Mouse (Mus musculus): Measurements from ENCODE around the gene Gm28035. TPM values are rescaled to one million over a fixed set of nuclear protein-coding genes. Genes with fewer than 3 reads are reported as not detected.

The Gm28035 gene
- 0.46 TPM for polyA plus RNA-seq (2015; fragmentation: Illumina TruSeq; extraction: RNeasy Lipid Tissue Mini Kit (QIAGEN cat#74804); ENCODE audit: insufficient read depth, low read depth, low replicate concordance)

GRCm38 (mm10) chr2:30240267-30240666, at the start of gene Gm28035:
TSS of gene Gm28035 (plus strand) at chr2:30240567.

GRCm38 (mm10) chr2:30205629-30206357, 34.6 kb upstream of the Gm28035 start, which contains the start of gene Kyat1:
TSS of gene Kyat1 (minus strand) at chr2:30205847.

GRCm38 (mm10) chr2:30237199-30237880, 3.0 kb upstream of the Gm28035 start, which contains the start of gene Lrrc8a:
TSS of gene Lrrc8a (plus strand) at chr2:30237715.

GRCm38 (mm10) chr2:30265767-30266253, 25.4 kb downstream of the Gm28035 start, which contains the start of gene Phyhd1:
TSS of gene Phyhd1 (plus strand) at chr2:30266203.

GRCm38 (mm10) chr2:30280743-30281142, 40.4 kb downstream of the Gm28035 start, which contains the start of gene Gm28038:
TSS of gene Gm28038 (plus strand) at chr2:30281043.

GRCm38 (mm10) chr2:30286192-30287026, 46.0 kb downstream of the Gm28035 start, which contains the start of the genes Dolk and Nup188:
TSS of gene Dolk (minus strand) at chr2:30286334.
TSS of gene Nup188 (plus strand) at chr2:30286397.

Other genes starting within 250 kb of the Gm28035 start
- gene Wdr34, start 191.7 kb upstream of the Gm28035 start, polyA plus RNA-seq (2015; fragmentation: Illumina TruSeq; extraction: RNeasy Lipid Tissue Mini Kit (QIAGEN cat#74804); ENCODE audit: insufficient read depth, low read depth, low replicate concordance): 7.2 TPM
- 25.1 TPM for gene Set, start 183.2 kb upstream of the Gm28035 start, polyA plus RNA-seq (2015; fragmentation: Illumina TruSeq; extraction: RNeasy Lipid Tissue Mini Kit (QIAGEN cat#74804); ENCODE audit: insufficient read depth, low read depth, low replicate concordance)
- 7.9 TPM for gene Pkn3, start 162.9 kb upstream of the Gm28035 start, polyA plus RNA-seq (2015; fragmentation: Illumina TruSeq; extraction: RNeasy Lipid Tissue Mini Kit (QIAGEN cat#74804); ENCODE audit: insufficient read depth, low read depth, low replicate concordance)
- gene Zdhhc12, start 146.9 kb upstream of the Gm28035 start, polyA plus RNA-seq (2015; fragmentation: Illumina TruSeq; extraction: RNeasy Lipid Tissue Mini Kit (QIAGEN cat#74804); ENCODE audit: insufficient read depth, low read depth, low replicate concordance): 7.0 TPM
- gene Zer1, start 116.0 kb upstream of the Gm28035 start, polyA plus RNA-seq (2015; fragmentation: Illumina TruSeq; extraction: RNeasy Lipid Tissue Mini Kit (QIAGEN cat#74804); ENCODE audit: insufficient read depth, low read depth, low replicate concordance): 8.3 TPM
- 8.6 TPM for gene Tbc1d13, start 106.8 kb upstream of the Gm28035 start, polyA plus RNA-seq (2015; fragmentation: Illumina TruSeq; extraction: RNeasy Lipid Tissue Mini Kit (QIAGEN cat#74804); ENCODE audit: insufficient read depth, low read depth, low replicate concordance)
- 8.6 TPM for gene Endog, start 69.1 kb upstream of the Gm28035 start, polyA plus RNA-seq (2015; fragmentation: Illumina TruSeq; extraction: RNeasy Lipid Tissue Mini Kit (QIAGEN cat#74804); ENCODE audit: insufficient read depth, low read depth, low replicate concordance)
- gene Spout1, start 62.1 kb upstream of the Gm28035 start, polyA plus RNA-seq (2015; fragmentation: Illumina TruSeq; extraction: RNeasy Lipid Tissue Mini Kit (QIAGEN cat#74804); ENCODE audit: insufficient read depth, low read depth, low replicate concordance): 6.3 TPM
- gene Kyat1, start 34.7 kb upstream of the Gm28035 start, polyA plus RNA-seq (2015; fragmentation: Illumina TruSeq; extraction: RNeasy Lipid Tissue Mini Kit (QIAGEN cat#74804); ENCODE audit: insufficient read depth, low read depth, low replicate concordance): 12.2 TPM
- gene Lrrc8a, start 2.9 kb upstream of the Gm28035 start, polyA plus RNA-seq (2015; fragmentation: Illumina TruSeq; extraction: RNeasy Lipid Tissue Mini Kit (QIAGEN cat#74804); ENCODE audit: insufficient read depth, low read depth, low replicate concordance): 7.2 TPM
- 10.5 TPM for gene Phyhd1, start 25.6 kb downstream of the Gm28035 start, polyA plus RNA-seq (2015; fragmentation: Illumina TruSeq; extraction: RNeasy Lipid Tissue Mini Kit (QIAGEN cat#74804); ENCODE audit: insufficient read depth, low read depth, low replicate concordance)
- gene Gm28038, start 40.5 kb downstream of the Gm28035 start, polyA plus RNA-seq (2015; fragmentation: Illumina TruSeq; extraction: RNeasy Lipid Tissue Mini Kit (QIAGEN cat#74804); ENCODE audit: insufficient read depth, low read depth, low replicate concordance): not detected
- 2.7 TPM for gene Dolk, start 45.8 kb downstream of the Gm28035 start, polyA plus RNA-seq (2015; fragmentation: Illumina TruSeq; extraction: RNeasy Lipid Tissue Mini Kit (QIAGEN cat#74804); ENCODE audit: insufficient read depth, low read depth, low replicate concordance)
- gene Nup188, start 45.8 kb downstream of the Gm28035 start, polyA plus RNA-seq (2015; fragmentation: Illumina TruSeq; extraction: RNeasy Lipid Tissue Mini Kit (QIAGEN cat#74804); ENCODE audit: insufficient read depth, low read depth, low replicate concordance): 4.0 TPM
- 71.9 TPM for gene Sh3glb2, start 118.8 kb downstream of the Gm28035 start, polyA plus RNA-seq (2015; fragmentation: Illumina TruSeq; extraction: RNeasy Lipid Tissue Mini Kit (QIAGEN cat#74804); ENCODE audit: insufficient read depth, low read depth, low replicate concordance)
- 3.9 TPM for gene Miga2, start 123.7 kb downstream of the Gm28035 start, polyA plus RNA-seq (2015; fragmentation: Illumina TruSeq; extraction: RNeasy Lipid Tissue Mini Kit (QIAGEN cat#74804); ENCODE audit: insufficient read depth, low read depth, low replicate concordance)
- gene Dolpp1, start 151.7 kb downstream of the Gm28035 start, polyA plus RNA-seq (2015; fragmentation: Illumina TruSeq; extraction: RNeasy Lipid Tissue Mini Kit (QIAGEN cat#74804); ENCODE audit: insufficient read depth, low read depth, low replicate concordance): 4.6 TPM
- gene Crat, start 175.2 kb downstream of the Gm28035 start, polyA plus RNA-seq (2015; fragmentation: Illumina TruSeq; extraction: RNeasy Lipid Tissue Mini Kit (QIAGEN cat#74804); ENCODE audit: insufficient read depth, low read depth, low replicate concordance): 12.1 TPM
- 27.1 TPM for gene Ptpa, start 175.5 kb downstream of the Gm28035 start, polyA plus RNA-seq (2015; fragmentation: Illumina TruSeq; extraction: RNeasy Lipid Tissue Mini Kit (QIAGEN cat#74804); ENCODE audit: insufficient read depth, low read depth, low replicate concordance)
- gene Ier5l, start 233.7 kb downstream of the Gm28035 start, polyA plus RNA-seq (2015; fragmentation: Illumina TruSeq; extraction: RNeasy Lipid Tissue Mini Kit (QIAGEN cat#74804); ENCODE audit: insufficient read depth, low read depth, low replicate concordance): 1.6 TPM